In genomic region chr13:16018807-16019510, GRCm38 (mm10) we compare ENCODE assay signal across 14 mouse cellular contexts. TPM values are rescaled to one million over a fixed set of nuclear protein-coding genes. Genes with fewer than 3 reads are reported as not detected.
A peak's percentile ranks its signal among the peaks of the same experiment; 100 is the strongest.
DNase-seq lines count a peak whose midpoint lies in the region; ATAC-seq and TF ChIP-seq lines count a peak whose summit lies in the region.
"Had no signal": no experiment of that assay in that cellular context is flagged by ENCODE, and none has a peak within 500 bp of the region (broad histone marks: within the 10 kb centered on the region; RNA-seq: fewer than 3 reads in every experiment).

No protein-coding gene starts in this region.

- no peak for TF ChIP-seq CTCF in gastrocnemius, adult 2 months (IDR thresholded peaks at IDR 0.05)
- no peak for TF ChIP-seq CTCF in liver, postnatal 0 days (IDR thresholded peaks at IDR 0.05; ENCODE audit: low read depth)
- TF ChIP-seq CTCF in olfactory bulb, adult 2 months (IDR thresholded peaks at IDR 0.05; ENCODE audit: insufficient read depth, low read depth, low read length): no peak

- 53% methylated on average over 3 of the region's 3 CpGs for WGBS in liver, postnatal 0 days (ENCODE audit: insufficient replicate concordance)
- WGBS in liver, embryonic 11.5 days: 45% methylated on average over 3 of the region's 3 CpGs
- 83% methylated on average over 3 of the region's 3 CpGs for whole genome bisulfite sequencing in olfactory bulb, adult 2 months

- TF ChIP-seq EP300 in liver, postnatal 0 days (IDR thresholded peaks at IDR 0.05; ENCODE audit: low read depth): no peak

- H3K9me3 ChIP-seq in liver, postnatal 0 days (ENCODE audit: low read length): no peaks in the 10 kb centered on the region
- no peaks in the 10 kb centered on the region for H3K9me3 ChIP-seq in liver, embryonic 11.5 days (ENCODE audit: control insufficient read depth, low read length)
- H3K9me3 ChIP-seq: hindbrain, embryonic 13.5 days; kidney, embryonic 15.5 days had no signal

- TF ChIP-seq POLR2A in olfactory bulb, adult 2 months (IDR thresholded peaks at IDR 0.05; ENCODE audit: insufficient read depth, low read depth, low read length): no peak

- H3K4me1 ChIP-seq in liver, postnatal 0 days (ENCODE audit: insufficient read depth): peaks cover 7% of the 10 kb centered on the region; the same call in 1 of the 2 replicates
- no peaks in the 10 kb centered on the region for H3K4me1 ChIP-seq in liver, embryonic 11.5 days (replicated peaks; ENCODE audit: control insufficient read depth, insufficient read depth, low read length)
- H3K4me1 ChIP-seq in olfactory bulb, adult 2 months (ENCODE audit: control insufficient read depth, insufficient read depth, low read length): peaks cover 15% of the 10 kb centered on the region

- no peak overlapping the region for H3K9ac ChIP-seq in liver, postnatal 0 days (replicated peaks)
- no peak overlapping the region for H3K9ac ChIP-seq in liver, embryonic 11.5 days (ENCODE audit: low read depth, low read length)
- H3K9ac ChIP-seq: hindbrain, embryonic 13.5 days; kidney, embryonic 15.5 days; liver, embryonic 14.5 days had no signal

- intact Hi-C loops in gastrocnemius, adult 2 months (cut with DNase I): loop anchor here (10.0 kb wide), 1 partner anchor 746 kb away; no protein-coding TSS in a partner anchor
- intact Hi-C loops in left cerebral cortex, postnatal 36 days (cut with DNase I): loop anchor here (5.0 to 10.0 kb wide), 5 partner anchors 286 to 1006 kb away; no protein-coding TSS in a partner anchor

- DNase-seq in gastrocnemius, adult 2 months: no peak
- DNase-seq in gastrocnemius, adult 18-20 months (ENCODE audit: low spot score): no peak
- no peak for DNase-seq in liver, postnatal 0 days
- no peak for DNase-seq in liver, embryonic 11.5 days (ENCODE audit: low spot score)
- DNase-seq in layer of hippocampus, adult 9-10 months (ENCODE audit: low spot score): no peak
- DNase-seq in left cerebral cortex, postnatal 36 days (ENCODE audit: low spot score in 2 of 2): no peak
- DNase-seq: cerebellum, postnatal 14 days; retina, postnatal 1 day; thymus, postnatal 25 days had no signal

- peak overlapping the region; percentile 65 for H3K4me3 ChIP-seq in gastrocnemius, adult 2 months
- peak overlapping the region; percentile 42; the same call in 1 of the 2 replicates for H3K4me3 ChIP-seq in liver, postnatal 0 days (ENCODE audit: low read depth, low read length)
- no peak overlapping the region for H3K4me3 ChIP-seq in liver, embryonic 11.5 days (ENCODE audit: low read depth, low read length)
- H3K4me3 ChIP-seq in olfactory bulb, adult 2 months (ENCODE audit: insufficient read depth, low read depth, low read length): peak overlapping the region; percentile 27
- H3K4me3 ChIP-seq: hindbrain, embryonic 13.5 days; kidney, embryonic 15.5 days had no signal

- peaks cover 5% of the 10 kb centered on the region; the same call in 1 of the 2 replicates for H3K36me3 ChIP-seq in liver, postnatal 0 days (replicated peaks; ENCODE audit: insufficient read depth, low read length)
- no peaks in the 10 kb centered on the region for H3K36me3 ChIP-seq in liver, embryonic 11.5 days (ENCODE audit: control insufficient read depth, insufficient read depth, low read length)
- H3K36me3 ChIP-seq: hindbrain, embryonic 13.5 days; kidney, embryonic 15.5 days had no signal

- no peak overlapping the region for H3K27ac ChIP-seq in gastrocnemius, adult 2 months
- no peak overlapping the region for H3K27ac ChIP-seq in liver, postnatal 0 days (ENCODE audit: low read depth)
- H3K27ac ChIP-seq in liver, embryonic 11.5 days (ENCODE audit: low read depth, low read length): no peak overlapping the region
- H3K27ac ChIP-seq in olfactory bulb, adult 2 months (ENCODE audit: insufficient read depth, low read depth, low read length): peak overlapping the region; percentile 60; the same call in 1 of the 2 replicates
- H3K27ac ChIP-seq: hindbrain, embryonic 13.5 days; kidney, embryonic 15.5 days; liver, embryonic 14.5 days had no signal

- no peaks in the 10 kb centered on the region for H3K27me3 ChIP-seq in liver, postnatal 0 days (ENCODE audit: insufficient read depth, low read length)
- peaks cover 17% of the 10 kb centered on the region for H3K27me3 ChIP-seq in liver, embryonic 11.5 days (replicated peaks; ENCODE audit: control insufficient read depth, insufficient read depth, low read length)

- no peak for ATAC-seq in liver, postnatal 0 days
- ATAC-seq in liver, embryonic 11.5 days (replicated peaks; ENCODE audit: low FRiP score): no peak
- ATAC-seq in hematopoietic stem cell, adult 5-6 weeks (replicated peaks in 1 of 2; ENCODE audit: insufficient read depth in 1 of 2, low FRiP score in 2 of 2, low TSS enrichment in 1 of 2, low read depth in 1 of 2, poor library complexity in 2 of 2, severe bottlenecking in 2 of 2): peak; percentile 54; a peak in 3 of 4 replicates

- peak overlapping the region; percentile 19 for H3K4me2 ChIP-seq in liver, postnatal 0 days (ENCODE audit: low read depth, low read length)
- H3K4me2 ChIP-seq in liver, embryonic 11.5 days: no peak overlapping the region
- H3K4me2 ChIP-seq: hindbrain, embryonic 13.5 days; kidney, embryonic 15.5 days had no signal

RNA-seq across cellular contexts. Expression of gene Inhba, which starts 7.3 kb away (rescaled TPM):
- total RNA-seq in gastrocnemius, adult 2 months (2021): 1 to 10 TPM in 1 of 2 experiments, under 1 TPM in 1; 0.92 to 1.7 TPM
- 1 to 10 TPM in 1 of 2 experiments, under 1 TPM in 1; 0.75 to 2.3 TPM for total RNA-seq in gastrocnemius, adult 18-20 months (2021)
- polyA plus RNA-seq in liver, postnatal 0 days (2015; fragmentation: Nextera tagmentation; extraction: Ambion mirVana): 6.4 and 7.9 TPM in 2 replicates
- polyA plus RNA-seq in liver, embryonic 11.5 days (2014; fragmentation: Nextera tagmentation; extraction: Ambion mirVana): 0.42 and 0.47 TPM in 2 replicates
- 0.89 and 2.2 TPM in 2 replicates for total RNA-seq in hematopoietic stem cell, adult 5-6 weeks (2017)
- not detected in 2 replicates for polyA plus RNA-seq in olfactory bulb, adult 2 months (2012; ENCODE audit: insufficient read depth, insufficient read length, low replicate concordance, missing spikeins)
- 10 to 100 TPM; 12.5 to 23.1 TPM for total RNA-seq in left cerebral cortex, postnatal 36 days (2021)

Comparison
In these comparisons a context has a peak if more than half of its experiments do, and no peak if none do; other contexts are left out.
1. ATAC-seq: peak in hematopoietic stem cell, adult 5-6 weeks (2 of 2); none in liver, postnatal 0 days (single experiment) and liver, embryonic 11.5 days (single experiment).